Mouse (Mus musculus) kidney, postnatal 10 days (tissue): Measurements from ENCODE around the gene Rasgef1a.

Source experiments
- DNase-seq: peaks from one replicate; pipeline ENCODE4 v3.0.0; 2021; ENCODE audit warnings: mixed read lengths

Rasgef1a gene

GRCm38 (mm10) chr6:118010756-118011615 lies at the start of gene Rasgef1a:
TSS of gene Rasgef1a (plus strand) at chr6:118011438.
- no peak for DNase-seq

DNA sequence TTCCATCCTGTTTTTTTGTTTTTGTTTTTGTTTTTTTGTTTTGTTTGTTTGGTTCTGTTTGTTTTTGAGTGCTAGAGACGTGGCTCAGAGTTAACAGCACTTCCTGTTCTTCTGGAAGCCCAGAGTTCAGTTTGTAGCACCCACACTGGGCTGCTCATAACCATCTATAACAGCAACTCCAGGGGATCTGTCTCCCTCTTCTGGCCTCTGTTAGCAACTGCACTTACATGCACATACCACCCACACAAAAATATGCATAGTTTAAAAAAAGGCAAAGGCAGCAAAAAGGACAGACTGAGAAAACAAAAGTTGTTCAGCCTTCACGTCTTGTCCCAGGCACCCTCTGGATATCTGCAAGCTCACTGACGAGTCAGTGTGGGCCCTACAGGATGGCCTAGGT lies 48.0 kb upstream of the Rasgef1a start:
- DNase-seq: no peak

GRCm38 (mm10) chr6:117966729-117967128 lies 44.5 kb upstream of the Rasgef1a start:
- DNase-seq: peak; percentile 24

DNA sequence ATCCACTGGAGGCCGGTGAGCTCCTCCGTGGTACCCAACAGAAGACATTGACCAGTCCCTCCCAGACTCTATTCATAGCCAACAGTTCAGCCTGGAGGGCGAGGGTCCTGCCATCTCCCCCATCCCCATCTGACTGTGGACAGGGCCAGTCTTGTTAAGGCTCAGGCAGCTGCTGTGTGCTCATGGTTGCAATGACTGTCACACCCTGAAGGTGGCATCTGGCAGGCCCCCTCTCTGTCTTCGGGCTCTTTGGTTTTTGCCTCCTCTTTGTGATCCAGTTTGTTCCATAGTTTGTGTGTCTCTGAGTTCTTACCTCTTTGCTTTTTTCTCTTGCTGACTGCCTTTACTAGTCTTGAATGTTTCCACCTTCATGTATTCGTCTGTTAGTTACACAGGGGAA lies 24.1 kb upstream of the Rasgef1a start:
- DNase-seq: no peak

DNA sequence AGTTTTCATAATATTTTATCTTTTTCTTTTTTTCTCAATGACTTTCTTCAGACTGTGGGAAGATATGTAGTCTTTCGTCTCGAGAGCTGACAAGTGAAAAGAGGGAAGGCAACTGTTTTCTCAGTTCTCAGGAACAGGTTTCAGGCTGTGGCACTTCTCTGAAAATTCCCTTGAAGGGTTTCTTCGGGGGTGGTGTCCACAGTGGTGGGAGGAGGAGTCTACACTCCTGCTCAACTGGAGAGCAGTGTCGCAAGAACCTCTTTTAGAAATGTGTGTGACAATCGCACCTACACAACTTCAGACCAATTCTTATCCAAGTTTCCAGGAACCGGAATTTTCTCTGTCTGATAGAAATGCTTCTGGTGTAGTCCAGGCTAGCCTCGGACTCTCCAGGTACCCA lies 22.0 kb upstream of the Rasgef1a start:
- DNase-seq: no peak

GRCm38 (mm10) chr6:117990649-117991048 lies 20.6 kb upstream of the Rasgef1a start:
- no peak for DNase-seq

- DNase-seq: no peak
Observed at GRCm38 (mm10) chr6:117991297-117991696, 19.9 kb upstream of the Rasgef1a start.

GRCm38 (mm10) chr6:117991928-117992327 lies 19.3 kb upstream of the Rasgef1a start:
- no peak for DNase-seq

GRCm38 (mm10) chr6:117995168-117995567 lies 16.1 kb upstream of the Rasgef1a start:
- DNase-seq: peak; percentile 12

- peak; percentile 58 for DNase-seq
Observed at GRCm38 (mm10) chr6:118001272-118001671, 10.0 kb upstream of the Rasgef1a start.

- DNase-seq: peak; percentile 50
Observed at GRCm38 (mm10) chr6:118007302-118007701, 3.9 kb upstream of the Rasgef1a start.

- no peak for DNase-seq
Observed at GRCm38 (mm10) chr6:118007843-118008539, 3.2 kb upstream of the Rasgef1a start.

GRCm38 (mm10) chr6:118010256-118010655 lies 982 bp upstream of the Rasgef1a start:
- DNase-seq: no peak

DNA sequence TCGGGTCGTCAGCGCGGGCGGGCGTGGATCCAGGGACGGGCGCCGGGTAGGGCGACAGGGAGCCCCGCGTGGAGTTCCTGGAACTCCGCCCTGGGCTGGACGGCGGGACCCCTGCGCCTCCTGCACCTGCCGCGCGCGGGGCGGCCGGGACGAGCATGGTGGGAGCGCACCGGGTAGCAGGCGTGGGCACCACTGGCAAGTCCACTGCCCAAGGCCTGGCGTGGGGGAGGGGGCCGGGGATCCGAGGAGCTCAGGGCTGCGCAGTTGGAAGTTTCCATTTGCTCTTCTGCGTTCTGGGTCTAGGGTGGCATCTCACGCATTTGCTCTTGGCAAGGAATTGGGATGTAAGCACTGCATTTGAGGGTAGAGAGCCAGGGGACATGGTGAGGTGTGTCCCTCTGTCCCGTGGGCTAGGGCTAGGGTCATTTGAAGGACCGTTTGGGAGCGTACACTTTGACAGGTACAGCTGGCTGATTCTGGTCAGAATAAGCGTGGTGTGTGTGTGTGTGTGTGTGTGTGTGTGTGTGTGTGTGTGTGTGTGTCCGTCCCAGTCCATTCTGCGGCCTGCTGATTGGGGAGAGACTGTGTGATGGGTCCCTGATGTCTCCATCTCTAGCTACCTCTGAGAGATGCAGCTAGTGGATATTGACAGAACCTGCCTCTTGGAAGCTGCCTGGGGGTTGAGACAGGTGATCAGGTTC lies 528 bp downstream of the Rasgef1a start:
- DNase-seq: no peak

DNA sequence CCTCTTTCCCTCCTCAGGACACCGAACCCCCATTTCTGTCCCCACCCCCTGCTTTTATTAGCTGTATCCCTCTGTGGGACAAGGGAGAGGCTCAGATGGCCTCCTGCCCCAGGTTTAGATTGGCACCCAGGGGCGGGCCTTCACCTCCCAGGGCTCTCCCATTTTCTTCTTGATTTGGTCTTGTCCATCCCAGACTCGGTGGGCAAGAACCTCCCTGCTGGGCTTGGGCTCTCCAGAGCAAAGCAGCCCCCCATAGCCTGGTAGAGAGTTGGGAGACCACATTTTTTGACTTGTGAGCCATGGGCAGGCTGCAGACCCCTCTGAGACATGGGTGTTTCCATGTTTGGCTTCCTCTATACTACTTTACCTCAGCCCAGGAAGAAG lies 1.1 kb downstream of the Rasgef1a start:
- DNase-seq: no peak

DNA sequence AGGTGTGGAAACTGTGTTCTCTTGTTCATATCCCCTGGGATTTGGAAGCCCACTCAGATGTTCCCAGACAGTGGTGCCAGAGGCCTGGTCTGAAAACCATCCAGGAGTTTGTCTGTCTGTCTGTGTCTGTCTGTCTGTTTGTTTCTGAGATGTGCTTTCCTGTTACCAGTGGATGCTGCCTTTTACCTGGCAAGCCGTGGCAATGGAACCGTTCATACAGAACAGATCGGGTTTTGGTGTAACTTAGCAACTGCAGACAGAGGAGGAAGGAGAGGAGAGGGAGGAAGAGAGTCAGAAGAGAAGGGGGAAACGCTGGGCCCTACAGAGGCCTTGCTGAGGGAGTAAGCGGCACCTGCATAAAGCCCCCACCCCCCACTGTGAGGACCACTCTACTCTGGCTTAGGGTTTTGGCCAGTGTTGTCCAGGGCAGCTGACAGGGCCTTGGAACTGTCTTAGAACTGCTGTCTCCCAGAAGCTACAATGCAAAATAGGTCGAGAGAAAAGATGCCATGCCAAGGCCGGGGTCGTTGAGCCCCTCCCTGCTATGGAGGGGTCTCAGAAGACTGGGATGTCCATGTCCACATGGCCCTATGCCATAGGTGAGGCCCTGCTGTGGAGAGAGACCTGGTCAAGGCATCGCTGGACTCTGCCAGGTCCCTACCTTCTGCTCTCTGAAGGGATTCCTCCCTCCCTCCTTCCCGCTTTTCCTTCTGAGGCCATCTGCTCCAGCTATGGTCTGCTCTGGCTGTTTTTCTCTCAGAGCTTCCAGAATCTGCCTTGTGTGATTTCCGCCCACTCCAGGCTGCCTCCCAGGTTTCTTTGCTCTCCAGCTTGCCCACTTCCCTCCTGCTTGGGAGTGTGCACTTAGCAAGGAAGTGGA lies 2.0 kb downstream of the Rasgef1a start:
- no peak for DNase-seq

GRCm38 (mm10) chr6:118014881-118015280 lies 3.6 kb downstream of the Rasgef1a start:
- no peak for DNase-seq

GRCm38 (mm10) chr6:118015971-118016370 lies 4.7 kb downstream of the Rasgef1a start:
- no peak for DNase-seq

- no peak for DNase-seq
Observed at GRCm38 (mm10) chr6:118018666-118019065, 7.4 kb downstream of the Rasgef1a start.

DNA sequence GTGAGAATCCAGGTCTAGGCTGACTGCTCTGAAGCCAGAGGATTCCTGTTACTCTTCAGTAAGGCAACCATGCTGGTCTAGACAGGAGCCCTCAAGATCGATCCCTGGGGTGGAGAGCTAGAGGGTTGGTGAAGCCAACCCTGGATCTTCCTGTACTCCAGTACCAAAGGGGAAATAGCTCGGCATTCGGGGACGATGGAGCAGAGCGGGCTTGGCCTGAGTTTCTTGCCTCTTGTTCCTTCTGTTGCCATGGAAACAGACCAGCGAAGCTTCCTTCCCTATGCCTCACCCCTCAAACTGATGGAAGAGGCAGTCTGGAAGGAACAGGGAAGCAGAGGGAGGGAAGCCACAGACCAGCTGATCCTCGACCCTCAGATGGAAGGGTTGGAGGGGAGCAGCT lies 8.3 kb downstream of the Rasgef1a start:
- DNase-seq: no peak

DNA sequence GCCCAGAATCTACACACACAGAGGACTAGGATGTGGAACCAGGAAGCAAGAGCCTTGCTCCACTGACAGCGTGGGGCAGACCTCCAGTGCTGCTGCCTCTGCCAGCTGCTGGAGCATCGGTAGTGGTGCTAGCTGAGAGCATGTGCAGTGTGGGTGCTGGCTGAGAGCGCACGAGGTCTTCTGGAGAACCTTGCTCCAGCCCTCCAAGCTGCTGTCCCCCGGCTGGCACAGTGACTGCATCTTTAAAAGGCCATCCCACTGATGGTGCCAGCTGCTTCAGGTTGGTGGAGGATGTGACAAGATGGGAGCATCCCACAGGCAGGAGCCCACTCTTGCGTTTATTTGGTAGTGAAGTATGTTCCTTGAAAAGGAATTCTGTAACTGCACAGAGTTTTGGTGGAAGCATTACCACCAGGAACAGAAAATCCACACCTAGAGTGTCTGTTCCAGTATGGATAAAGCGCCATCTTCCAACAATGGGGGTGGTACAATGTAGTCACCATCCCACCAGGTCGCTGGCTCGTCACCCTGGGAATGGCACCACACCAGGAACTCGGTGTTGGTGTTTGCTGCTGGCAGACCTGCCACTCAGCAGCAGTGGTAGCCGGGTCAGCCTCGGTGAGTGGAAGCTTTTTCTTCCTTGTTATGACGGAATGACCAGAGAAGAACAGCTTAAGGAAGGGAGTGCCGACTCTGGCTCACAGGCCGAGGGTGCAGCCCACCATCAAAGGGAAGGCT lies 11.8 kb downstream of the Rasgef1a start:
- no peak for DNase-seq

DNA sequence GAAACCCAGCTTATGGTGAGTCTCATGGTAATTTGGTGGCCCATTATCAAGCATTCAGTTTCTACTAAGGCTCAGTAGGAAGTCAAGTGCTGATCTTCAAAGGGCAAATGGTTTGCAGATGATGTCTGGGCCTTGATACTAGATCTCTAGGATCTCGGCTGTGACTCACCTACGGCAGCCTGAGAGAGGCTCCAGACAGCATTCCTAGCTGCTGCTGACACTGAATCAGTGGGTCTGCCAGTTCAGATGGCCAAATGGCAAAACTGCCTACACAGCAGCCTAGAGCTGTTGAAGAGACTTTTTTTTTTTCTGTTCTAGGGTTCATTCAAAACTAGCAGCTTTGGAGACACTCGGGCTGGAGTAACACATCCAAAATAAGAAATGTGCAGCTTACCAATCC lies 15.8 kb downstream of the Rasgef1a start:
- no peak for DNase-seq
